Mouse (Mus musculus): ENCODE data around the gene Lzts2.

DNA sequence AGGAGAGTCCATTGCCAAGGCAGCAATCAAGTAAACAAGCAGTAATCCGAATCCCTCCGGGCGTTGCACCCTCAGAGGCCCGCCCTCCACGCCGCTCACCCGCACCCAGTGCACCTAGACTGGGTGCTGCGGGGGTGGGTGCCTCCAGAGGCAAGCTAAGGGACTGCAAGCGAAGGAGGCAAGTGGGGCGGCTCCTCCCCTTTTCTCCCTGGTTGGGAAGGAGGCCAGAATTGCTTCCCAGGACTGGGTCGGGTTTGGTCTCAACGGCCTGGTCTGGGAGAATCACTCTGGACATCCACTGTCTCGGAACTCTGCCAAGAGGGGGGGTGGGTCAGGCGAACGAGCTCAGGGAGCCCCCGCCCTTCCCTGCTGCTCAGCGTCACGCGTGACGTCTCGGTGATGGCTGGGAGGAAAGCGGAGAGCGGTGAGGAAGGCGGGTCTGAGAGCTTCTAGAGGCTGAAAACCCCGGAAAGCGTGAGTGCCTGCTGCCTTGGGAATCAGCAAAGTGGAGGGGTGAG is 33.3 kb downstream of the Lzts2 start, which contains the start of gene Sfxn3:
- TF ChIP-seq CTCF (IDR thresholded peaks at IDR 0.05; ENCODE audit: insufficient read depth, low read length): peak; percentile 45
- TF ChIP-seq POLR2A (IDR thresholded peaks at IDR 0.05; ENCODE audit: borderline replicate concordance, extremely low read depth, low read depth, low read length): peak; percentile 73; the same call in 1 of the 2 replicates
